Mouse (Mus musculus): ENCODE results near the gene Gab2. TPM values are rescaled to one million over a fixed set of nuclear protein-coding genes. Genes with fewer than 3 reads are reported as not detected.

Gene Gab2
- polyA plus RNA-seq, 1 experiment from 2014 or later = 4.4 TPM

- Histone ChIP-seq H3K9me3 (peaks cover 7% of the 10 kb centered on the region; the same call in 1 of the 2 replicates), H3K4me1 (replicated peaks) (no peaks in the 10 kb centered on the region), H3K27me3 (no peaks in the 10 kb centered on the region), H3K4me2 (no peak overlapping the region), H3K27ac (no peak overlapping the region), H3K36me3 (no peaks in the 10 kb centered on the region), H3K9ac (replicated peaks) (no peak overlapping the region), H3K4me3 (replicated peaks) (no peak overlapping the region)
- 80% methylated on average over 3 of the region's 3 CpGs for WGBS
- ATAC-seq (ENCODE audit: insufficient number of reproducible peaks, insufficient read depth, low FRiP score, low TSS enrichment, low read depth) = no peak
These were observed 55.1 kb downstream of the Gab2 start for GRCm38 (mm10) chr7:97136453-97136852.

- no peaks in the 10 kb centered on the region for H3K9me3 ChIP-seq
- 21% methylated on average over 2 of the region's 2 CpGs for whole genome bisulfite sequencing
- ATAC-seq (ENCODE audit: insufficient number of reproducible peaks, insufficient read depth, low FRiP score, low TSS enrichment, low read depth) = no peak
These were observed 69.9 kb downstream of the Gab2 start for GRCm38 (mm10) chr7:97151082-97151813.

GRCm38 (mm10) chr7:97154756-97155487, 73.5 kb downstream of the Gab2 start:
- no peaks in the 10 kb centered on the region for H3K9me3 ChIP-seq
- no peak overlapping the region for H3K4me3 ChIP-seq (replicated peaks)
- H3K27me3 ChIP-seq = no peaks in the 10 kb centered on the region
- no peaks in the 10 kb centered on the region for H3K36me3 ChIP-seq
- H3K4me2 ChIP-seq = no peak overlapping the region
- peaks cover 20% of the 10 kb centered on the region for H3K4me1 ChIP-seq (replicated peaks)
- ATAC-seq (ENCODE audit: insufficient number of reproducible peaks, insufficient read depth, low FRiP score, low TSS enrichment, low read depth) = no peak
- 71% methylated on average over 2 of the region's 2 CpGs for WGBS
- no peak overlapping the region for H3K27ac ChIP-seq
- no peak overlapping the region for H3K9ac ChIP-seq (replicated peaks)

More at GRCm38 (mm10) chr7:97151082-97151813, 69.9 kb downstream of the Gab2 start:
- Histone ChIP-seq H3K9ac (replicated peaks) (no peak overlapping the region), H3K36me3 (no peaks in the 10 kb centered on the region), H3K27ac (no peak overlapping the region), H3K4me2 (no peak overlapping the region), H3K4me3 (replicated peaks) (no peak overlapping the region), H3K27me3 (no peaks in the 10 kb centered on the region), H3K4me1 (replicated peaks) (peaks cover 20% of the 10 kb centered on the region)

GRCm38 (mm10) chr7:97164261-97164660, 82.9 kb downstream of the Gab2 start:
- H3K9ac ChIP-seq (replicated peaks) = no peak overlapping the region

GRCm38 (mm10) chr7:97171089-97171488, 89.7 kb downstream of the Gab2 start:
- whole genome bisulfite sequencing = 92% methylated on average over 1 of the region's 1 CpGs
- Histone ChIP-seq H3K4me2 (no peak overlapping the region), H3K4me1 (replicated peaks) (no peaks in the 10 kb centered on the region), H3K4me3 (replicated peaks) (no peak overlapping the region), H3K9me3 (no peaks in the 10 kb centered on the region), H3K9ac (replicated peaks) (no peak overlapping the region), H3K36me3 (no peaks in the 10 kb centered on the region), H3K27me3 (no peaks in the 10 kb centered on the region), H3K27ac (no peak overlapping the region)
- no peak for ATAC-seq (ENCODE audit: insufficient number of reproducible peaks, insufficient read depth, low FRiP score, low TSS enrichment, low read depth)

More at GRCm38 (mm10) chr7:97164261-97164660, 82.9 kb downstream of the Gab2 start:
- ATAC-seq (ENCODE audit: insufficient number of reproducible peaks, insufficient read depth, low FRiP score, low TSS enrichment, low read depth) = no peak
- Histone ChIP-seq H3K27me3 (no peaks in the 10 kb centered on the region), H3K4me1 (replicated peaks) (no peaks in the 10 kb centered on the region), H3K36me3 (no peaks in the 10 kb centered on the region), H3K4me3 (replicated peaks) (no peak overlapping the region), H3K27ac (no peak overlapping the region), H3K9me3 (no peaks in the 10 kb centered on the region), H3K4me2 (no peak overlapping the region)
- whole genome bisulfite sequencing = 90% methylated on average over 1 of the region's 1 CpGs

- H3K4me3 ChIP-seq (replicated peaks) = no peak overlapping the region
- H3K36me3 ChIP-seq = no peaks in the 10 kb centered on the region
- H3K9me3 ChIP-seq = no peaks in the 10 kb centered on the region
- H3K9ac ChIP-seq (replicated peaks) = no peak overlapping the region
- H3K27me3 ChIP-seq = no peaks in the 10 kb centered on the region
- no peaks in the 10 kb centered on the region for H3K4me1 ChIP-seq (replicated peaks)
- no peak overlapping the region for H3K4me2 ChIP-seq
- WGBS = 88% methylated on average over 4 of the region's 4 CpGs
- no peak for ATAC-seq (ENCODE audit: insufficient number of reproducible peaks, insufficient read depth, low FRiP score, low TSS enrichment, low read depth)
- no peak overlapping the region for H3K27ac ChIP-seq
These were observed 90.3 kb downstream of the Gab2 start for GRCm38 (mm10) chr7:97171719-97172118.

- ATAC-seq (ENCODE audit: insufficient number of reproducible peaks, insufficient read depth, low FRiP score, low TSS enrichment, low read depth) = no peak
- Histone ChIP-seq H3K9me3 (no peaks in the 10 kb centered on the region), H3K27ac (no peak overlapping the region), H3K4me1 (replicated peaks) (no peaks in the 10 kb centered on the region), H3K4me2 (no peak overlapping the region), H3K4me3 (replicated peaks) (no peak overlapping the region), H3K36me3 (no peaks in the 10 kb centered on the region), H3K27me3 (no peaks in the 10 kb centered on the region), H3K9ac (replicated peaks) (no peak overlapping the region)
- whole genome bisulfite sequencing = 78% methylated on average over 3 of the region's 3 CpGs
These were observed 90.7 kb downstream of the Gab2 start for GRCm38 (mm10) chr7:97172126-97172525.

- Histone ChIP-seq H3K4me1 (replicated peaks) (no peaks in the 10 kb centered on the region), H3K9ac (replicated peaks) (no peak overlapping the region), H3K4me3 (replicated peaks) (no peak overlapping the region), H3K9me3 (no peaks in the 10 kb centered on the region), H3K4me2 (no peak overlapping the region), H3K36me3 (no peaks in the 10 kb centered on the region), H3K27ac (no peak overlapping the region), H3K27me3 (no peaks in the 10 kb centered on the region)
- 81% methylated on average over 1 of the region's 1 CpGs for WGBS
- no peak for ATAC-seq (ENCODE audit: insufficient number of reproducible peaks, insufficient read depth, low FRiP score, low TSS enrichment, low read depth)
These were observed 100.5 kb downstream of the Gab2 start for GRCm38 (mm10) chr7:97181931-97182330.

GRCm38 (mm10) chr7:97183426-97183825, 102.0 kb downstream of the Gab2 start:
- 64% methylated on average over 4 of the region's 4 CpGs for WGBS
- Histone ChIP-seq H3K27ac (no peak overlapping the region), H3K4me3 (replicated peaks) (no peak overlapping the region), H3K27me3 (no peaks in the 10 kb centered on the region), H3K9ac (replicated peaks) (no peak overlapping the region), H3K4me2 (no peak overlapping the region), H3K9me3 (no peaks in the 10 kb centered on the region), H3K4me1 (replicated peaks) (no peaks in the 10 kb centered on the region), H3K36me3 (no peaks in the 10 kb centered on the region)
- no peak for ATAC-seq (ENCODE audit: insufficient number of reproducible peaks, insufficient read depth, low FRiP score, low TSS enrichment, low read depth)

- no peaks in the 10 kb centered on the region for H3K9me3 ChIP-seq
- no peaks in the 10 kb centered on the region for H3K27me3 ChIP-seq
- H3K9ac ChIP-seq (replicated peaks) = no peak overlapping the region
- ATAC-seq (ENCODE audit: insufficient number of reproducible peaks, insufficient read depth, low FRiP score, low TSS enrichment, low read depth) = no peak
- WGBS = 90% methylated on average over 1 of the region's 1 CpGs
- H3K4me1 ChIP-seq (replicated peaks) = no peaks in the 10 kb centered on the region
- H3K27ac ChIP-seq = no peak overlapping the region
- H3K4me3 ChIP-seq (replicated peaks) = no peak overlapping the region
- H3K4me2 ChIP-seq = no peak overlapping the region
- H3K36me3 ChIP-seq = no peaks in the 10 kb centered on the region
These were observed 102.6 kb downstream of the Gab2 start for GRCm38 (mm10) chr7:97184005-97184404.

GRCm38 (mm10) chr7:97187387-97188081, 106.1 kb downstream of the Gab2 start:
- ATAC-seq (ENCODE audit: insufficient number of reproducible peaks, insufficient read depth, low FRiP score, low TSS enrichment, low read depth) = no peak
- no peaks in the 10 kb centered on the region for H3K4me1 ChIP-seq (replicated peaks)
- no peak overlapping the region for H3K27ac ChIP-seq
- H3K36me3 ChIP-seq = no peaks in the 10 kb centered on the region
- no peak overlapping the region for H3K4me3 ChIP-seq (replicated peaks)
- H3K9me3 ChIP-seq = no peaks in the 10 kb centered on the region
- WGBS = 95% methylated on average over 2 of the region's 2 CpGs
- no peak overlapping the region for H3K4me2 ChIP-seq
- no peaks in the 10 kb centered on the region for H3K27me3 ChIP-seq
- no peak overlapping the region for H3K9ac ChIP-seq (replicated peaks)
